Mouse (Mus musculus) heart, adult 18-20 months (tissue): ENCODE measurements around the gene Lrrd1. TPM values are rescaled to one million over a fixed set of nuclear protein-coding genes. Genes with fewer than 3 reads are reported as not detected.
"Not testable (repeated sequence)": the region's sequence is repeated elsewhere in the genome, so short reads cannot be mapped to it uniquely, and the experiment has no call there.

ENCODE experiments used
- DNase-seq, 2 experiments: peaks; one replicate each; pipeline ENCODE4 v3.0.0; 2021 to 2022; ENCODE audit warnings: mixed read lengths in 1 of 2
- long read RNA-seq, 2 experiments: library from polyadenylated mRNA; stranded (forward); transcript quantifications; one replicate each; pipeline ENCODE4 v2.0.0; 2021
- total RNA-seq, 2 experiments: library from RNA; stranded (reverse); gene quantifications; 2 replicates each; pipeline ENCODE4 v1.2.3; 2021

The Lrrd1 gene
- not detected for total RNA-seq
- long read RNA-seq, experiment 1: 0 reads
- long read RNA-seq, experiment 2: 0 reads

- no peak for DNase-seq
Observed at GRCm38 (mm10) chr5:3845026-3845425, at the start of gene Lrrd1. TSS of gene Lrrd1 (plus strand) at chr5:3845173.

- not testable (repeated sequence) for DNase-seq
Observed at GRCm38 (mm10) chr5:3797101-3797500, 47.9 kb upstream of the Lrrd1 start.

GRCm38 (mm10) chr5:3798656-3799055 is 46.3 kb upstream of the Lrrd1 start:
- DNase-seq: not testable (repeated sequence)

GRCm38 (mm10) chr5:3800041-3800440 is 44.9 kb upstream of the Lrrd1 start:
- no peak for DNase-seq

- no peak for DNase-seq
Observed at GRCm38 (mm10) chr5:3800881-3801280, 44.1 kb upstream of the Lrrd1 start.

- DNase-seq: no peak
Observed at GRCm38 (mm10) chr5:3801672-3802432, 43.1 kb upstream of the Lrrd1 start.

GRCm38 (mm10) chr5:3802433-3803291 is 42.3 kb upstream of the Lrrd1 start, which contains the start of the genes Ankib1 and Krit1:
TSS of gene Ankib1 (minus strand) at chr5:3802925.
TSS of gene Krit1 (plus strand) at chr5:3803184.
- peak; percentile 93 for DNase-seq

GRCm38 (mm10) chr5:3803292-3804165 is 41.4 kb upstream of the Lrrd1 start:
- DNase-seq: no peak

- DNase-seq: no peak
Observed at GRCm38 (mm10) chr5:3808472-3808871, 36.5 kb upstream of the Lrrd1 start.

GRCm38 (mm10) chr5:3834107-3834506 is 10.9 kb upstream of the Lrrd1 start:
- no peak for DNase-seq

GRCm38 (mm10) chr5:3870161-3870560 is 25.2 kb downstream of the Lrrd1 start:
- no peak for DNase-seq

GRCm38 (mm10) chr5:3872348-3872747 is 27.4 kb downstream of the Lrrd1 start:
- no peak for DNase-seq

GRCm38 (mm10) chr5:3873485-3873884 is 28.5 kb downstream of the Lrrd1 start:
- no peak for DNase-seq

- not testable (repeated sequence) for DNase-seq
Observed at GRCm38 (mm10) chr5:3886862-3887261, 41.9 kb downstream of the Lrrd1 start.

- DNase-seq: no peak
Observed at GRCm38 (mm10) chr5:3889201-3889600, 44.2 kb downstream of the Lrrd1 start.

- peak; percentile 38 to 52 for DNase-seq
Observed at GRCm38 (mm10) chr5:3893459-3894293, 48.7 kb downstream of the Lrrd1 start, which contains the start of gene Mterf1a. TSS of gene Mterf1a (minus strand) at chr5:3893933.

GRCm38 (mm10) chr5:3894294-3894619 is 49.3 kb downstream of the Lrrd1 start:
- not testable (repeated sequence) for DNase-seq

GRCm38 (mm10) chr5:3905471-3905870 is 60.5 kb downstream of the Lrrd1 start:
- DNase-seq: no peak
